In genomic region chr10:128083688-128084087, GRCm38 (mm10) we compare ENCODE assay signal across 8 mouse cellular contexts. TPM values are rescaled to one million over a fixed set of nuclear protein-coding genes. Genes with fewer than 3 reads are reported as not detected.
A peak's percentile ranks its signal among the peaks of the same experiment; 100 is the strongest.
DNase-seq lines count a peak whose midpoint lies in the region; ATAC-seq and TF ChIP-seq lines count a peak whose summit lies in the region.

No protein-coding gene starts in this region.

- peak; percentile 1; the same call in 1 of the 2 replicates for ATAC-seq in liver, embryonic 14.5 days (ENCODE audit: insufficient read depth)

- no peak for TF ChIP-seq EP300 in liver, embryonic 14.5 days (IDR thresholded peaks at IDR 0.05; ENCODE audit: low read depth)

- peak overlapping the region; percentile 79 for H3K4me2 ChIP-seq in liver, embryonic 14.5 days (ENCODE audit: low read depth)

- no peak for TF ChIP-seq POLR2A in kidney, adult 2 months (IDR thresholded peaks at IDR 0.05; ENCODE audit: low read depth, low read length)
- TF ChIP-seq POLR2A in olfactory bulb, adult 2 months (IDR thresholded peaks at IDR 0.05; ENCODE audit: insufficient read depth, low read depth, low read length): no peak

- no peak for TF ChIP-seq CTCF in kidney, adult 2 months (conservative IDR thresholded peaks at IDR 0.05; ENCODE audit: insufficient read depth, insufficient read length, low read depth, low read length)
- 0 out of 2 replicates have a peak, but pooled peaks have one; percentile 3 for TF ChIP-seq CTCF in liver, embryonic 14.5 days (IDR thresholded peaks at IDR 0.05; ENCODE audit: low read depth)
- no peak for TF ChIP-seq CTCF in olfactory bulb, adult 2 months (IDR thresholded peaks at IDR 0.05; ENCODE audit: insufficient read depth, low read depth, low read length)

- in situ Hi-C loops in ES-E14 (cut with MboI; ENCODE audit: low sequenced_read_pairs in 2 of 2, unreplicated experiment in 2 of 2): no loop called here

- H3K4me3 ChIP-seq in kidney, adult 2 months (ENCODE audit: insufficient read depth, low read depth, low read length): peak overlapping the region; percentile 93
- peak overlapping the region; percentile 95 to 96 for H3K4me3 ChIP-seq in ES-E14 (ENCODE audit: insufficient read depth in 1 of 2, low read depth in 1 of 2, low read length in 2 of 2, poor library complexity in 1 of 2, severe bottlenecking in 1 of 2)
- H3K4me3 ChIP-seq in liver, embryonic 14.5 days (ENCODE audit: insufficient read depth in 1 of 2, low read depth in 2 of 2, low read length in 2 of 2): peak overlapping the region; percentile 92 to 95
- peak overlapping the region; percentile 96 for H3K4me3 ChIP-seq in olfactory bulb, adult 2 months (ENCODE audit: insufficient read depth, low read depth, low read length)

- no peaks in the 10 kb centered on the region for H3K27me3 ChIP-seq in kidney, adult 2 months (replicated peaks; ENCODE audit: control insufficient read depth, insufficient read depth, low read length)
- no peaks in the 10 kb centered on the region for H3K27me3 ChIP-seq in liver, embryonic 14.5 days (ENCODE audit: control insufficient read depth, insufficient read depth, low read length)

- no peak for DNase-seq in kidney, adult 2 months
- no peak for DNase-seq in kidney, postnatal 14 days
- no peak for DNase-seq in ES-E14 (ENCODE audit: low read depth, low spot score)
- DNase-seq in cerebellum, postnatal 10 days: peak; percentile 50 to 71
- peak; percentile 48 for DNase-seq in heart, postnatal 4 days
- no peak for DNase-seq in liver, embryonic 14.5 days (ENCODE audit: low read depth in 3 of 3, low spot score in 3 of 3)
- DNase-seq in urinary bladder, adult 2 months (ENCODE audit: low spot score): no peak

- peak overlapping the region; percentile 99 for H3K9ac ChIP-seq in ES-E14 (ENCODE audit: insufficient read depth, low read depth, low read length, poor library complexity, severe bottlenecking)
- peak overlapping the region; percentile 90 for H3K9ac ChIP-seq in liver, embryonic 14.5 days (replicated peaks)

- WGBS in kidney, adult 2 months: under 1% methylated on average over 22 of the region's 22 CpGs
- WGBS in liver, embryonic 14.5 days (ENCODE audit: insufficient replicate concordance): under 1% methylated on average over 22 of the region's 22 CpGs
- WGBS in olfactory bulb, adult 2 months: under 1% methylated on average over 22 of the region's 22 CpGs

- H3K9me3 ChIP-seq in ES-E14 (ENCODE audit: control insufficient read depth, insufficient read depth, low read depth, low read length): no peaks in the 10 kb centered on the region
- H3K9me3 ChIP-seq in liver, embryonic 14.5 days (ENCODE audit: control insufficient read depth, low read length): no peaks in the 10 kb centered on the region

- peaks cover 33% of the 10 kb centered on the region for H3K36me3 ChIP-seq in kidney, adult 2 months (ENCODE audit: control insufficient read depth, insufficient read depth, low read length)
- H3K36me3 ChIP-seq in ES-E14 (ENCODE audit: control insufficient read depth, insufficient read depth, low read length, poor library complexity, severe bottlenecking): peaks cover 37% of the 10 kb centered on the region
- peaks cover 40% of the 10 kb centered on the region for H3K36me3 ChIP-seq in liver, embryonic 14.5 days (replicated peaks; ENCODE audit: control insufficient read depth, insufficient read depth, low read depth)

- H3K27ac ChIP-seq in kidney, adult 2 months (ENCODE audit: insufficient read depth, low read depth, low read length): peak overlapping the region; percentile 99
- H3K27ac ChIP-seq in ES-E14 (ENCODE audit: insufficient read depth, low read depth, low read length, poor library complexity, severe bottlenecking): peak overlapping the region; percentile 82
- H3K27ac ChIP-seq in liver, embryonic 14.5 days: peak overlapping the region; percentile 63
- peak overlapping the region; percentile 100 for H3K27ac ChIP-seq in olfactory bulb, adult 2 months (ENCODE audit: insufficient read depth, low read depth, low read length)

- peaks cover 19% of the 10 kb centered on the region; the same call in 1 of the 2 replicates for H3K4me1 ChIP-seq in kidney, adult 2 months (ENCODE audit: control insufficient read depth, insufficient read depth, low read length)
- H3K4me1 ChIP-seq in ES-E14 (ENCODE audit: control insufficient read depth in 2 of 2, insufficient read depth in 2 of 2, low read length in 2 of 2, poor library complexity in 1 of 2): peaks cover 2 to 3% of the 10 kb centered on the region in 2 experiments; a peak in 3 of 4 replicates
- peaks cover 11 to 14% of the 10 kb centered on the region in 2 experiments for H3K4me1 ChIP-seq in liver, embryonic 14.5 days (replicated peaks; ENCODE audit: control insufficient read depth in 2 of 2, insufficient read depth in 2 of 2, low read length in 1 of 2)
- H3K4me1 ChIP-seq in olfactory bulb, adult 2 months (ENCODE audit: control insufficient read depth, insufficient read depth, low read length): peaks cover 9% of the 10 kb centered on the region; the same call in 1 of the 2 replicates

TF ChIP-seq in ES-E14, 5 proteins besides CTCF, POLR2A, EP300 and RAD21:
- TF ChIP-seq ZC3H11A (IDR thresholded peaks at IDR 0.05; ENCODE audit: borderline replicate concordance, low read depth, low read length) (no peak), MAFK (IDR thresholded peaks at IDR 0.05; ENCODE audit: insufficient read depth, low read depth, low read length) (no peak), ZNF384 (IDR thresholded peaks at IDR 0.05; ENCODE audit: low read depth, low read length) (no peak), HCFC1 (IDR thresholded peaks at IDR 0.05; ENCODE audit: borderline replicate concordance, insufficient read depth, low read length) (no peak), CHD2 (IDR thresholded peaks at IDR 0.05; ENCODE audit: low read depth, low read length) (no peak)

RNA-seq across cellular contexts. Expression of gene Atp5b, which starts 0.6 kb away (rescaled TPM):
- polyA plus RNA-seq in kidney, adult 2 months (2012; rRNA removed): 4,550 and 7,521 TPM in 2 replicates
- 1,760 and 2,075 TPM in 2 replicates for total RNA-seq in ES-E14 (2012; rRNA removed)
- total RNA-seq in heart, postnatal 4 days (2021): 1,000 to 10,000 TPM; 6,416 to 6,613 TPM
- polyA plus RNA-seq in liver, embryonic 14.5 days (2012; rRNA removed): 910 and 999 TPM in 2 replicates
- 1,823 and 1,877 TPM in 2 replicates for polyA plus RNA-seq in liver, embryonic 14.5 days (2014; fragmentation: Nextera tagmentation; extraction: Ambion mirVana)
- 323 and 1,263 TPM in 2 replicates for polyA plus RNA-seq in olfactory bulb, adult 2 months (2012; ENCODE audit: insufficient read depth, insufficient read length, low replicate concordance, missing spikeins)
- polyA plus RNA-seq in urinary bladder, adult 2 months (2012; rRNA removed): 1,011 and 1,131 TPM in 2 replicates

RNA-seq across cellular contexts. Expression of gene Baz2a, which starts 7.7 kb away (rescaled TPM):
- polyA plus RNA-seq in kidney, adult 2 months (2012; rRNA removed): 21.6 and 22.5 TPM in 2 replicates
- total RNA-seq in ES-E14 (2012; rRNA removed): 42.8 and 59.9 TPM in 2 replicates
- total RNA-seq in heart, postnatal 4 days (2021): 10 to 100 TPM; 28.0 to 30.0 TPM
- 9.5 TPM in 2 replicates for polyA plus RNA-seq in liver, embryonic 14.5 days (2012; rRNA removed)
- 9.1 and 10.3 TPM in 2 replicates for polyA plus RNA-seq in liver, embryonic 14.5 days (2014; fragmentation: Nextera tagmentation; extraction: Ambion mirVana)
- 53.8 and 199 TPM in 2 replicates for polyA plus RNA-seq in olfactory bulb, adult 2 months (2012; ENCODE audit: insufficient read depth, insufficient read length, low replicate concordance, missing spikeins)
- 29.1 and 31.5 TPM in 2 replicates for polyA plus RNA-seq in urinary bladder, adult 2 months (2012; rRNA removed)

RNA-seq across cellular contexts. Expression of gene Ptges3, which starts 24.9 kb away (rescaled TPM):
- 28.2 and 32.5 TPM in 2 replicates for polyA plus RNA-seq in kidney, adult 2 months (2012; rRNA removed)
- 125 and 240 TPM in 2 replicates for total RNA-seq in ES-E14 (2012; rRNA removed)
- total RNA-seq in heart, postnatal 4 days (2021): 100 to 1,000 TPM; 125 to 132 TPM
- polyA plus RNA-seq in liver, embryonic 14.5 days (2012; rRNA removed): 20.9 and 40.1 TPM in 2 replicates
- polyA plus RNA-seq in liver, embryonic 14.5 days (2014; fragmentation: Nextera tagmentation; extraction: Ambion mirVana): 233 and 244 TPM in 2 replicates
- not detected in 2 replicates for polyA plus RNA-seq in olfactory bulb, adult 2 months (2012; ENCODE audit: insufficient read depth, insufficient read length, low replicate concordance, missing spikeins)
- 72.0 and 90.7 TPM in 2 replicates for polyA plus RNA-seq in urinary bladder, adult 2 months (2012; rRNA removed)

RNA-seq across cellular contexts. Expression of gene Naca, which starts 48.3 kb away (rescaled TPM):
- polyA plus RNA-seq in kidney, adult 2 months (2012; rRNA removed): 195 and 258 TPM in 2 replicates
- 746 and 1,114 TPM in 2 replicates for total RNA-seq in ES-E14 (2012; rRNA removed)
- 100 to 1,000 TPM; 738 to 766 TPM for total RNA-seq in heart, postnatal 4 days (2021)
- 160 and 272 TPM in 2 replicates for polyA plus RNA-seq in liver, embryonic 14.5 days (2012; rRNA removed)
- polyA plus RNA-seq in liver, embryonic 14.5 days (2014; fragmentation: Nextera tagmentation; extraction: Ambion mirVana): 519 and 530 TPM in 2 replicates
- not detected in 2 replicates for polyA plus RNA-seq in olfactory bulb, adult 2 months (2012; ENCODE audit: insufficient read depth, insufficient read length, low replicate concordance, missing spikeins)
- 331 and 455 TPM in 2 replicates for polyA plus RNA-seq in urinary bladder, adult 2 months (2012; rRNA removed)

Comparison
In these comparisons a context has a peak if more than half of its experiments do, and no peak if none do; other contexts are left out.
1. DNase-seq: peak in cerebellum, postnatal 10 days (2 of 2) and heart, postnatal 4 days (single experiment); none in kidney, adult 2 months (single experiment), kidney, postnatal 14 days (single experiment), ES-E14 (single experiment), liver, embryonic 14.5 days (0 of 3) and urinary bladder, adult 2 months (single experiment).
2. Peak in every context shown above with its lines, with median percentiles within 50 percentile points of each other: H3K27ac ChIP-seq and H3K4me3 ChIP-seq.